In the genomic region with DNA sequence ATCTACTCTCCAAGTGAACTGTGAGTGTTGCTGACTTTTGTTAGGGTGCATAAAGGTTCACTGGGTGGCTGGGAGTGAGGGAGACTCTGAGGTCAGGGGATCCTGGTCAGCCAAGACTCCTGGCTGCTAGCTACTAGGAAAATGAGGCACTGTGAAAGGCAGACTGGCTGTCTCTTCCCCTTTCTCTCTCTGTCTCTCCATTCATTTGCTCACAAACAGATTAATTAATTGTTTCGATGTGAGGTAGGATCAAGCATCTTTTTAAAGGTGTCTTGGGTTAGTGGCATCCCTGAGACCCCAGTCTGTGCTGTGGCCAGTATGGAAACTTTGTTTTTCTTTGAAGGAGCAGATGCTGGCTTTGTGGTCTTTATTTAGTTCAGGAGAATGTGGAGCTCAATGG, we compare ENCODE assay signal across 8 mouse cellular contexts. TPM values are rescaled to one million over a fixed set of nuclear protein-coding genes. Genes with fewer than 3 reads are reported as not detected.
DNase-seq lines count a peak whose midpoint lies in the region; ATAC-seq and TF ChIP-seq lines count a peak whose summit lies in the region.

No protein-coding gene starts in this region.

- no peak for DNase-seq in heart, postnatal 14 days
- DNase-seq in heart, postnatal 0 days (ENCODE audit: low spot score): no peak
- DNase-seq in midbrain, embryonic 10.5 days (ENCODE audit: low spot score): peak; percentile 36
- no peak for DNase-seq in adipocyte (ENCODE audit: low spot score)
- DNase-seq in cerebellum, adult 9-11 months: no peak
- DNase-seq in layer of hippocampus, postnatal 36 days: no peak

- H3K9me3 ChIP-seq in heart, embryonic 11.5 days (replicated peaks; ENCODE audit: control insufficient read depth, low read length): no peaks in the 10 kb centered on the region
- no peaks in the 10 kb centered on the region for H3K9me3 ChIP-seq in ES-Bruce4 (replicated peaks; ENCODE audit: control insufficient read depth, insufficient read depth, low read length, poor library complexity, severe bottlenecking)
- no peaks in the 10 kb centered on the region for H3K9me3 ChIP-seq in heart, postnatal 0 days (replicated peaks; ENCODE audit: control insufficient read depth, low read length)
- H3K9me3 ChIP-seq in midbrain, embryonic 10.5 days (replicated peaks): no peaks in the 10 kb centered on the region

- intact Hi-C loops in heart, postnatal 14 days (cut with DNase I): loop anchor here (1.0 to 5.0 kb wide), 5 partner anchors 40 to 383 kb away; no protein-coding TSS in a partner anchor

- TF ChIP-seq EP300 in ES-Bruce4 (IDR thresholded peaks at IDR 0.05; ENCODE audit: insufficient read depth, low read depth, low read length): no peak
- TF ChIP-seq EP300 in heart, postnatal 0 days (IDR thresholded peaks at IDR 0.05; ENCODE audit: low read depth): no peak

- no peaks in the 10 kb centered on the region for H3K36me3 ChIP-seq in heart, embryonic 11.5 days (ENCODE audit: control insufficient read depth, insufficient read depth, low read length)
- no peaks in the 10 kb centered on the region for H3K36me3 ChIP-seq in ES-Bruce4 (ENCODE audit: control insufficient read depth, insufficient read depth, low read length, poor library complexity, severe bottlenecking)
- H3K36me3 ChIP-seq in heart, postnatal 0 days (replicated peaks; ENCODE audit: control insufficient read depth, insufficient read depth, low read length): no peaks in the 10 kb centered on the region
- H3K36me3 ChIP-seq in midbrain, embryonic 10.5 days: peaks cover 12% of the 10 kb centered on the region

- 55% methylated on average over 1 of the region's 1 CpGs for WGBS in heart, embryonic 11.5 days (ENCODE audit: insufficient replicate concordance)
- WGBS in heart, postnatal 0 days: 48% methylated on average over 1 of the region's 1 CpGs
- 4% methylated on average over 1 of the region's 1 CpGs for WGBS in midbrain, embryonic 10.5 days

- peak overlapping the region; percentile 84 for H3K9ac ChIP-seq in heart, embryonic 11.5 days (ENCODE audit: low read depth, low read length)
- no peak overlapping the region for H3K9ac ChIP-seq in ES-Bruce4 (ENCODE audit: low read depth, poor library complexity, severe bottlenecking)
- H3K9ac ChIP-seq in heart, postnatal 0 days (replicated peaks; ENCODE audit: low read depth, low read length): peak overlapping the region; percentile 45

- H3K27ac ChIP-seq in heart, embryonic 11.5 days (ENCODE audit: low read depth, low read length): peak overlapping the region; percentile 76
- H3K27ac ChIP-seq in ES-Bruce4 (ENCODE audit: insufficient read depth, low read length): no peak overlapping the region
- 0 out of 2 replicates have a peak overlapping the region, but pooled peaks have one; percentile 13 for H3K27ac ChIP-seq in heart, postnatal 0 days (ENCODE audit: low read depth)
- H3K27ac ChIP-seq in midbrain, embryonic 10.5 days (replicated peaks): peak overlapping the region; percentile 91

- TF ChIP-seq CTCF in ES-Bruce4 (IDR thresholded peaks at IDR 0.05; ENCODE audit: low read depth, low read length): no peak
- no peak for TF ChIP-seq CTCF in heart, postnatal 0 days (IDR thresholded peaks at IDR 0.05; ENCODE audit: low read depth)

- no peak for TF ChIP-seq POLR2A in ES-Bruce4 (IDR thresholded peaks at IDR 0.05; ENCODE audit: insufficient read depth, low read length)

- H3K4me2 ChIP-seq in heart, embryonic 11.5 days: peak overlapping the region; percentile 64
- peak overlapping the region; percentile 70 for H3K4me2 ChIP-seq in heart, postnatal 0 days (ENCODE audit: low read depth, low read length)

- no peak for ATAC-seq in heart, embryonic 11.5 days (replicated peaks; ENCODE audit: insufficient number of reproducible peaks, low FRiP score, low TSS enrichment)
- ATAC-seq in heart, postnatal 0 days (ENCODE audit: insufficient read depth, low read depth): no peak

- H3K27me3 ChIP-seq in heart, embryonic 11.5 days (ENCODE audit: control insufficient read depth, insufficient read depth, low read length): peaks cover 2% of the 10 kb centered on the region; the same call in 1 of the 2 replicates
- H3K27me3 ChIP-seq in ES-Bruce4 (ENCODE audit: control insufficient read depth, insufficient read depth, low read length, poor library complexity, severe bottlenecking): no peaks in the 10 kb centered on the region
- H3K27me3 ChIP-seq in heart, postnatal 0 days (ENCODE audit: control insufficient read depth, insufficient read depth, low read length): peaks cover 20% of the 10 kb centered on the region
- peaks cover 26% of the 10 kb centered on the region for H3K27me3 ChIP-seq in midbrain, embryonic 10.5 days (ENCODE audit: low read depth, poor library complexity, severe bottlenecking)

- peak overlapping the region; percentile 54 for H3K4me3 ChIP-seq in heart, embryonic 11.5 days (ENCODE audit: low read depth, low read length)
- peak overlapping the region; percentile 38; the same call in 1 of the 2 replicates for H3K4me3 ChIP-seq in ES-Bruce4 (ENCODE audit: low read depth, low read length)
- peak overlapping the region; percentile 53 for H3K4me3 ChIP-seq in heart, postnatal 0 days (ENCODE audit: low read depth, low read length)
- peak overlapping the region; percentile 70 for H3K4me3 ChIP-seq in midbrain, embryonic 10.5 days

- H3K4me1 ChIP-seq in heart, embryonic 11.5 days (ENCODE audit: control insufficient read depth, insufficient read depth, low read length): peaks cover 25% of the 10 kb centered on the region
- H3K4me1 ChIP-seq in ES-Bruce4 (ENCODE audit: control insufficient read depth, insufficient read depth, low read length): peaks cover 7% of the 10 kb centered on the region
- H3K4me1 ChIP-seq in heart, postnatal 0 days (ENCODE audit: control insufficient read depth, insufficient read depth): peaks cover 53% of the 10 kb centered on the region
- peaks cover 79% of the 10 kb centered on the region for H3K4me1 ChIP-seq in midbrain, embryonic 10.5 days

RNA-seq across cellular contexts. Expression of gene Ackr3, which starts 1.0 kb away (rescaled TPM):
- polyA plus RNA-seq in heart, embryonic 11.5 days (2014; fragmentation: Nextera tagmentation; extraction: Ambion mirVana): 45.3 and 50.2 TPM in 2 replicates
- 10 to 100 TPM; 53.0 to 62.6 TPM for total RNA-seq in heart, postnatal 14 days (2021)
- polyA plus RNA-seq in ES-Bruce4 (2011; ENCODE audit: insufficient read depth, insufficient read length, low read depth, missing spikeins): 4.8 and 5.2 TPM in 2 replicates
- total RNA-seq in heart, postnatal 0 days (2014; rRNA removed; ENCODE audit: low replicate concordance): 13.5 and 21.3 TPM in 2 replicates
- 22.5 and 25.5 TPM in 2 replicates for polyA plus RNA-seq in heart, postnatal 0 days (2015; fragmentation: Nextera tagmentation; extraction: Ambion mirVana)
- polyA plus RNA-seq in midbrain, embryonic 10.5 days (2016; fragmentation: Nextera tagmentation; extraction: Ambion mirVana): 26.3 and 30.9 TPM in 2 replicates
- 10 to 100 TPM; 16.3 to 17.0 TPM for total RNA-seq in layer of hippocampus, postnatal 36 days (2021)

RNA-seq across cellular contexts. Expression of gene Iqca, which starts 51.6 kb away (rescaled TPM):
- polyA plus RNA-seq in heart, embryonic 11.5 days (2014; fragmentation: Nextera tagmentation; extraction: Ambion mirVana): not detected in 2 replicates
- total RNA-seq in heart, postnatal 14 days (2021): under 1 TPM in 1 of 2 experiments, not detected in 1; 0.36 TPM
- polyA plus RNA-seq in ES-Bruce4 (2011; ENCODE audit: insufficient read depth, insufficient read length, low read depth, missing spikeins): not detected in 2 replicates
- not detected in 2 replicates for total RNA-seq in heart, postnatal 0 days (2014; rRNA removed; ENCODE audit: low replicate concordance)
- polyA plus RNA-seq in heart, postnatal 0 days (2015; fragmentation: Nextera tagmentation; extraction: Ambion mirVana): 0.14 TPM in 1 of 2 replicates, not detected in the other
- polyA plus RNA-seq in midbrain, embryonic 10.5 days (2016; fragmentation: Nextera tagmentation; extraction: Ambion mirVana): 0.15 and 0.30 TPM in 2 replicates
- 1 to 10 TPM in 1 of 2 experiments, under 1 TPM in 1; 0.63 to 1.3 TPM for total RNA-seq in layer of hippocampus, postnatal 36 days (2021)
